In the genomic region with DNA sequence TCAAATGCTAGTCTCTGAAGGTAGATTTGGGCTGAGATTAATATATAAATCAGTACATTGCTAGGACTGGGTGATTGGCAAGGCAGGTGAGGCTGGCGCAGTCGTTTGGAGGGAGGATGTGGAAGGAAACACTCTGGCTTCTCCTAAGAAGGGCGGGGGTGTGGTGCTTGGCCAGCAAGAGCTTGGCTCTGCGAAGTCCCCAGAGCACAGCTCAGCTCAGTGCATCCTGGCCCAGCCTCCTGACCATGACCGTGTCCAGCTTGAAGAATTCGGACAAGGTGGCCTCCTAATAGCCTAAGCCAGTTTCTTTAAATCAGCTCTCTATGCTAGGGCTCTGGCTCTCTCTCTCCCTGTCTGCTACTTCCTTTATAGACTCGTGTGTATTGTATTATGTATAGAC, we compare ENCODE assay signal across 28 mouse cellular contexts.
DNase-seq lines count a peak whose midpoint lies in the region; ATAC-seq lines count a peak whose summit lies in the region.
"Had no signal": no experiment of that assay in that cellular context is flagged by ENCODE, and none has a peak within 500 bp of the region (broad histone marks: within the 10 kb centered on the region; RNA-seq: fewer than 3 reads in every experiment).

No protein-coding gene starts in this region.

- H3K4me1 ChIP-seq in kidney, embryonic 16.5 days (ENCODE audit: insufficient read depth, low read length), result no peaks in the 10 kb centered on the region
- H3K4me1 ChIP-seq: embryonic facial prominence, embryonic 12.5 days; heart, embryonic 13.5 days; lung, embryonic 15.5 days; stomach, embryonic 15.5 days had no signal

- intact Hi-C loops in left cerebral cortex, postnatal 25 days (cut with DNase I), result no loop called here

- no peak overlapping the region for H3K4me3 ChIP-seq in kidney, embryonic 16.5 days (ENCODE audit: low read length)
- H3K4me3 ChIP-seq: embryonic facial prominence, embryonic 12.5 days; heart, embryonic 13.5 days; hindbrain, embryonic 10.5 days; hindbrain, embryonic 15.5 days; limb, embryonic 13.5 days; lung, embryonic 15.5 days; myocyte; stomach, embryonic 15.5 days had no signal

- ATAC-seq in cerebellum, adult (ENCODE audit: insufficient number of reproducible peaks, low FRiP score, low TSS enrichment), result peak; percentile 53; the same call in 1 of the 2 replicates
- 0 out of 2 replicates have a peak, but pooled peaks have one; percentile 69 for ATAC-seq in kidney, embryonic 16.5 days (ENCODE audit: low FRiP score, low TSS enrichment)
- ATAC-seq: inflammation-experienced regulatory T-cells, adult 6 months; Patski had no signal

- 36% methylated on average over 7 of the region's 7 CpGs for WGBS in kidney, embryonic 16.5 days

- H3K9ac ChIP-seq in kidney, embryonic 16.5 days (replicated peaks; ENCODE audit: low read length), result no peak overlapping the region
- H3K9ac ChIP-seq: embryonic facial prominence, embryonic 12.5 days; heart, embryonic 13.5 days; hindbrain, embryonic 15.5 days; limb, embryonic 13.5 days; lung, embryonic 15.5 days; stomach, embryonic 15.5 days had no signal

- no peak overlapping the region for H3K27ac ChIP-seq in kidney, embryonic 16.5 days (ENCODE audit: low read length)
- H3K27ac ChIP-seq: embryonic facial prominence, embryonic 12.5 days; heart, embryonic 13.5 days; hindbrain, embryonic 15.5 days; limb, embryonic 13.5 days; lung, embryonic 15.5 days; stomach, embryonic 15.5 days had no signal

- no peaks in the 10 kb centered on the region for H3K36me3 ChIP-seq in kidney, embryonic 16.5 days (ENCODE audit: insufficient read depth, low read length)
- H3K36me3 ChIP-seq: embryonic facial prominence, embryonic 12.5 days; heart, embryonic 13.5 days; hindbrain, embryonic 10.5 days; hindbrain, embryonic 15.5 days; limb, embryonic 13.5 days; lung, embryonic 15.5 days; stomach, embryonic 15.5 days had no signal

- DNase-seq in cerebellum, postnatal 4 days (ENCODE audit: low spot score in 2 of 2), result no peak
- DNase-seq in kidney, adult 8-10 months, result no peak
- peak; percentile 32 to 40 for DNase-seq in cerebellum, adult 18-20 months
- peak; percentile 41 to 52 for DNase-seq in cerebellum, postnatal 25 days
- DNase-seq in layer of hippocampus, postnatal 10 days (ENCODE audit: low spot score in 2 of 2), result no peak
- no peak for DNase-seq in left cerebral cortex, postnatal 25 days (ENCODE audit: low spot score in 2 of 2)
- DNase-seq: embryo, embryonic 11 days; gastrocnemius, postnatal 10 days; heart, postnatal 10 days; kidney, adult 2 months; kidney, postnatal 14 days; layer of hippocampus, adult 9-11 months; thymus, adult 18-20 months; thymus, postnatal 25 days had no signal

- H3K4me2 ChIP-seq in kidney, embryonic 16.5 days (replicated peaks; ENCODE audit: low read depth, low read length), result no peak overlapping the region
- H3K4me2 ChIP-seq: embryonic facial prominence, embryonic 12.5 days; heart, embryonic 13.5 days; hindbrain, embryonic 15.5 days; limb, embryonic 13.5 days; liver, embryonic 11.5 days; lung, embryonic 15.5 days; midbrain, embryonic 11.5 days; stomach, embryonic 15.5 days had no signal

- H3K27me3 ChIP-seq in kidney, embryonic 16.5 days (ENCODE audit: insufficient read depth, low read length), result no peaks in the 10 kb centered on the region
- H3K27me3 ChIP-seq: hindbrain, embryonic 15.5 days; limb, embryonic 13.5 days; lung, embryonic 15.5 days; stomach, embryonic 15.5 days had no signal

- no peaks in the 10 kb centered on the region for H3K9me3 ChIP-seq in kidney, embryonic 16.5 days (ENCODE audit: low read length)
- H3K9me3 ChIP-seq: embryonic facial prominence, embryonic 12.5 days; heart, embryonic 13.5 days; hindbrain, embryonic 15.5 days; limb, embryonic 13.5 days; lung, embryonic 15.5 days; stomach, embryonic 15.5 days had no signal

Comparison
In these comparisons a context has a peak if more than half of its experiments do, and no peak if none do; other contexts are left out.
1. DNase-seq: peak in cerebellum, adult 18-20 months (2 of 2) and cerebellum, postnatal 25 days (2 of 2); none in cerebellum, postnatal 4 days (0 of 2), kidney, adult 8-10 months (0 of 2), layer of hippocampus, postnatal 10 days (0 of 2) and left cerebral cortex, postnatal 25 days (0 of 2).